Mouse (Mus musculus): ENCODE measurements around the gene Ly6g6d. TPM values are rescaled to one million over a fixed set of nuclear protein-coding genes. Genes with fewer than 3 reads are reported as not detected.

Gene Ly6g6d
- polyA plus RNA-seq, 1 experiment from 2014 or later, result 0.74 TPM

DNA sequence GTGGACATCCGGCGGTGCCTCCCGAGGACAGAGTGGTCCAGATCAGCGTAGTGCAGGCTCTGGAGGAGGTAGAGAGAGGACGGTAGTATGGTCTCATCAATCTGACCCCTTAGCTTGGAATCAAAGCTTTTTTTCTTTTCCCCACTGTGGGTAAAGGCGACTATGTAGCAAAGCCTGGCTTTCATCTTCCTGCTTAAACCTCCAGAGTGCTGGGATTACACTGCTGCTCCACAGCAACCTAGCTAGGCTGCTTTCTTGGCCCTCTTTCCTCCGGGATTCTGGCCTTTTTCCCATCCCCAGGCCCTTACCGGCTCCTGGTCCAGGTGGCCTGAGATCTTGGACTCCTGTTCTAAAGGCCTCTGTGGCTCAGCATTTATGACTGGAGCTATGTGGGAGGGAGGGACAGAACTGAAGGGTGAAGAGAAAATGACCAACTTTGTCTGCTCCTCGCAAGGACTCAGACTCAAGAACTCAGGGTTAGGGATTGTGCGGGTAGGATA is 13.4 kb downstream of the Ly6g6d start:
- Histone ChIP-seq H3K27ac (replicated peaks) (no peak overlapping the region), H3K4me2 (peak overlapping the region; percentile 55), H3K27me3 (replicated peaks) (peaks cover 45% of the 10 kb centered on the region), H3K4me3 (replicated peaks) (no peak overlapping the region), H3K4me1 (peaks cover 34% of the 10 kb centered on the region), H3K9ac (replicated peaks) (no peak overlapping the region), H3K9me3 (replicated peaks) (no peaks in the 10 kb centered on the region), H3K36me3 (peaks cover 16% of the 10 kb centered on the region)
- ATAC-seq (ENCODE audit: low FRiP score), result no peak
- WGBS, result 32% methylated on average over 10 of the region's 10 CpGs

GRCm38 (mm10) chr17:35063466-35063865 is 14.4 kb downstream of the Ly6g6d start:
- Histone ChIP-seq H3K27ac (replicated peaks) (no peak overlapping the region), H3K4me2 (no peak overlapping the region), H3K27me3 (replicated peaks) (peaks cover 45% of the 10 kb centered on the region), H3K4me3 (replicated peaks) (no peak overlapping the region), H3K4me1 (peaks cover 38% of the 10 kb centered on the region), H3K9me3 (replicated peaks) (no peaks in the 10 kb centered on the region), H3K9ac (replicated peaks) (no peak overlapping the region), H3K36me3 (peaks cover 16% of the 10 kb centered on the region)
- ATAC-seq (ENCODE audit: low FRiP score), result no peak
- WGBS, result 89% methylated on average over 3 of the region's 3 CpGs

DNA sequence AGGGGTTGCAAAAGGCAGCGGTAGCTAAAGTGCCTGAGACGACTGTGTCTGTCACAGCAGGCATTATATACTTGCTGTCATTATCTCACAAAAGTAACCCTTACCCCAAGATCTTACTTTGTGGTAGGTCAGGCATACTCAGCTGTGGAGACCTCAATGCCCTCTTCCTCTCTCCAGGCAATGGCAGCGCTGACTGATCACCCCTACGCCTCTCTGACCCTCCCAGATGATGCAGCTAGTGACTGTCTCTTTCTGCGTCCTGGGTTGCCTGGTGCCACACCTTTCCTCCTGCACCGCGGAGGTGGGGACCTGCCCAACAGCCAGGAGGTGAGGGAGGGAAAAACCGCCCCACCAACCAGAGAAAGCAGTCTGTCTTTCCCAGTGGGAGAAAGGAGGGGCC is 16.6 kb downstream of the Ly6g6d start:
- 82% methylated on average over 8 of the region's 8 CpGs for WGBS
- ATAC-seq (ENCODE audit: low FRiP score), result no peak
- peaks cover 16% of the 10 kb centered on the region for H3K36me3 ChIP-seq
- peak overlapping the region; percentile 79; the same call in 1 of the 2 replicates for H3K4me3 ChIP-seq (replicated peaks)
- H3K9me3 ChIP-seq (replicated peaks), result no peaks in the 10 kb centered on the region
- peak overlapping the region; percentile 15; the same call in 1 of the 2 replicates for H3K4me2 ChIP-seq
- no peak overlapping the region for H3K27ac ChIP-seq (replicated peaks)
- peaks cover 44% of the 10 kb centered on the region for H3K4me1 ChIP-seq
- H3K9ac ChIP-seq (replicated peaks), result no peak overlapping the region
- peaks cover 30% of the 10 kb centered on the region for H3K27me3 ChIP-seq (replicated peaks)

- ATAC-seq (ENCODE audit: low FRiP score), result no peak
- H3K27me3 ChIP-seq (replicated peaks), result peaks cover 25% of the 10 kb centered on the region
- H3K4me3 ChIP-seq (replicated peaks), result peak overlapping the region; percentile 79
- peaks cover 44% of the 10 kb centered on the region for H3K4me1 ChIP-seq
- H3K27ac ChIP-seq (replicated peaks), result no peak overlapping the region
- H3K9ac ChIP-seq (replicated peaks), result peak overlapping the region; percentile 76
- peak overlapping the region; percentile 84 for H3K4me2 ChIP-seq
- 52% methylated on average over 22 of the region's 22 CpGs for WGBS
- peaks cover 16% of the 10 kb centered on the region for H3K36me3 ChIP-seq
- no peaks in the 10 kb centered on the region for H3K9me3 ChIP-seq (replicated peaks)
Measured at GRCm38 (mm10) chr17:35060737-35061297, 17.0 kb downstream of the Ly6g6d start.

DNA sequence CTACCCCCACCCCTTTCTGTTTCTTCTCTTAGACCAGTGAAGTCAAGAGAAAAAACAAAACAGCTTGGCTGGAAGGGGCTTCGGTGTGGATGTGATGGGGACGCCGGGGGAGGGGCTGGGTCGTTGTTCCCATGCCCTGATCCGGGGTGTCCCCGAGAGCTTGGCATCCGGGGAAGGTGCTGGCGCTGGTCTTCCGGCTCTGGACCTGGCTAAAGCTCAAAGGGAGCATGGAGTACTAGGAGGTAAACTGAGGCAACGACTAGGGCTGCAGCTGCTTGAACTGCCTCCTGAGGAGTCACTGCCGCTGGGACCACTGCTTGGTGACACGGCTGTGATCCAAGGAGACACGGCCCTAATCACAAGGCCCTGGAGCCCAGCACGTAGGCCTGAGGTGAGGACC is 17.8 kb downstream of the Ly6g6d start:
- 0 out of 2 replicates have a peak, but pooled peaks have one; percentile 7 for ATAC-seq (ENCODE audit: low FRiP score)
- Histone ChIP-seq H3K4me2 (peak overlapping the region; percentile 84), H3K36me3 (peaks cover 16% of the 10 kb centered on the region), H3K4me3 (replicated peaks) (peak overlapping the region; percentile 79), H3K9ac (replicated peaks) (peak overlapping the region; percentile 76), H3K9me3 (replicated peaks) (no peaks in the 10 kb centered on the region), H3K4me1 (peaks cover 37% of the 10 kb centered on the region), H3K27ac (replicated peaks) (peak overlapping the region; percentile 86), H3K27me3 (replicated peaks) (peaks cover 17% of the 10 kb centered on the region)
- WGBS, result 24% methylated on average over 14 of the region's 14 CpGs

- peaks cover 18% of the 10 kb centered on the region for H3K36me3 ChIP-seq
- peak; percentile 93 for ATAC-seq (ENCODE audit: low FRiP score)
- peak within 1 kb of the TSS; percentile 84 for H3K4me2 ChIP-seq
- peak within 1 kb of the TSS; percentile 86 for H3K27ac ChIP-seq (replicated peaks)
- H3K9ac ChIP-seq (replicated peaks), result peak within 1 kb of the TSS; percentile 76
- peaks cover 9% of the 10 kb centered on the region for H3K27me3 ChIP-seq (replicated peaks)
- peak within 1 kb of the TSS; percentile 79 for H3K4me3 ChIP-seq (replicated peaks)
- H3K9me3 ChIP-seq (replicated peaks), result no peaks in the 10 kb centered on the region
- H3K4me1 ChIP-seq, result peaks cover 29% of the 10 kb centered on the region
- under 1% methylated on average over 56 of the region's 57 CpGs for WGBS
Measured at GRCm38 (mm10) chr17:35058911-35059892, 18.7 kb downstream of the Ly6g6d start, which contains the start of gene Ddah2. TSS of gene Ddah2 (plus strand) at chr17:35059035.

- Histone ChIP-seq H3K27ac (replicated peaks) (peak overlapping the region; percentile 86), H3K9me3 (replicated peaks) (no peaks in the 10 kb centered on the region), H3K9ac (replicated peaks) (peak overlapping the region; percentile 76; the same call in 1 of the 2 replicates), H3K4me2 (peak overlapping the region; percentile 84), H3K36me3 (peaks cover 18% of the 10 kb centered on the region), H3K4me1 (peaks cover 28% of the 10 kb centered on the region), H3K4me3 (replicated peaks) (peak overlapping the region; percentile 79), H3K27me3 (replicated peaks) (peaks cover 2% of the 10 kb centered on the region; the same call in 1 of the 2 replicates)
- ATAC-seq (ENCODE audit: low FRiP score), result no peak
- WGBS, result 63% methylated on average over 9 of the region's 9 CpGs
Measured at GRCm38 (mm10) chr17:35058316-35058715, 19.5 kb downstream of the Ly6g6d start.

- Histone ChIP-seq H3K27me3 (replicated peaks) (no peaks in the 10 kb centered on the region), H3K4me2 (no peak overlapping the region), H3K27ac (replicated peaks) (no peak overlapping the region), H3K4me3 (replicated peaks) (no peak overlapping the region), H3K9ac (replicated peaks) (no peak overlapping the region), H3K36me3 (peaks cover 16% of the 10 kb centered on the region), H3K9me3 (replicated peaks) (no peaks in the 10 kb centered on the region), H3K4me1 (peaks cover 36% of the 10 kb centered on the region)
- no peak for ATAC-seq (ENCODE audit: low FRiP score)
- 85% methylated on average over 3 of the region's 3 CpGs for WGBS
Measured at GRCm38 (mm10) chr17:35057090-35057489, 20.8 kb downstream of the Ly6g6d start.

DNA sequence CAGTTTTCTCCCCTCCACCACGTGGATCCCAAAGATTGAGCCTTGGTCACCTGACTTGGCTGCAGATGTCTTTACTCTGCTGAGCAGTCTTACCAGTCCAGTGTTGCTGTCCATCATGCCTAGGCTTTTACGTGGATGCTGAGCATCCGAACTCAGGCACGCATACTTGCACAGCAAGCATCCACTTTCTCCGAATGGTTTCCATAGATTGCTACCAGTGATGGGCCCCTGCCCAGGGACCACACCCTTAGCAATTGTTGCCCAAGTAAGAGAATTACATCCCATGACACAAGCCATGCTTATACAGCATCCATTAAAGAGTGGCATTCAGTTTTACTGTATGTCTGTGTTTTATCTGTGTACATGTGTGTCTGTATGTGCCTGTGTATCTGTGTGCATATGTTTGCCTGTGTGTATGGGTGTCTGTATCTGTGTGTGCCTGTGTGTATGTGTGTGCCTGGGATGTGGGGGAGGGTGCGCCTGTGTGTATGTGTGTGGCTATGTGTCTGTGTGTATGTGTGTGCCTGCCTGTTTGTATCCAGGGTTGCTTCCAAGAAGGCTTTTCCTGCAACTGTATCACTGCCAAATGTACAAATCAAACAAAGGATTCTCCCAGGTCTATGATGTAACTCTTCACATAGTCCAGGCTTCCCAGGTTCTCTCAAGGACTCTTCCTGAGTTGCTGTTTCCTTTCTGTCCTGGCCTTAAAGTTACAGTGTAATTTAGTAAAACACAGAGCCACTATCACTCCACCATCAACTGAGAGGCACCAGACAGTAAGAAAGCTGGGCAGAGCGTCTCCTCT is 22.0 kb downstream of the Ly6g6d start:
- Histone ChIP-seq H3K4me3 (replicated peaks) (no peak overlapping the region), H3K27me3 (replicated peaks) (no peaks in the 10 kb centered on the region), H3K9me3 (replicated peaks) (no peaks in the 10 kb centered on the region), H3K36me3 (peaks cover 6% of the 10 kb centered on the region), H3K27ac (replicated peaks) (no peak overlapping the region), H3K4me2 (no peak overlapping the region), H3K4me1 (peaks cover 41% of the 10 kb centered on the region), H3K9ac (replicated peaks) (no peak overlapping the region; the same call in 1 of the 2 replicates)
- 94% methylated on average over 7 of the region's 7 CpGs for WGBS
- ATAC-seq (ENCODE audit: low FRiP score), result no peak

- Histone ChIP-seq H3K4me2 (peak overlapping the region; percentile 60), H3K27me3 (replicated peaks) (no peaks in the 10 kb centered on the region), H3K9ac (replicated peaks) (0 out of 2 replicates have a peak overlapping the region, but pooled peaks have one; percentile 51), H3K27ac (replicated peaks) (peak overlapping the region; percentile 83), H3K36me3 (peaks cover 2% of the 10 kb centered on the region; the same call in 1 of the 2 replicates), H3K9me3 (replicated peaks) (no peaks in the 10 kb centered on the region), H3K4me3 (replicated peaks) (peak overlapping the region; percentile 42), H3K4me1 (peaks cover 40% of the 10 kb centered on the region)
- ATAC-seq (ENCODE audit: low FRiP score), result no peak
- 81% methylated on average over 12 of the region's 12 CpGs for WGBS
Measured at GRCm38 (mm10) chr17:35052271-35052798, 25.5 kb downstream of the Ly6g6d start.
